Mouse (Mus musculus): ENCODE measurements around the gene Abr.

- TF ChIP-seq POLR2A (IDR thresholded peaks at IDR 0.05; ENCODE audit: borderline replicate concordance, extremely low read depth, low read depth, low read length) (no peak), CTCF (IDR thresholded peaks at IDR 0.05; ENCODE audit: insufficient read depth, low read length) (no peak)
Measured at GRCm38 (mm10) chr11:76419179-76419578, 202.9 kb downstream of the Abr start.
